Mouse (Mus musculus) small intestine, adult 2 months (tissue): ENCODE results near the gene Cdh5.

ENCODE experiments used
- CTCF ChIP-seq: fragments of 200-500 bp; IDR thresholded peaks from 2 replicates; pipeline ENCODE4 v1.5.1; 2012; ENCODE audit warnings: low read depth, mild to moderate bottlenecking, control low read depth, inconsistent platforms, low read length, moderate library complexity, mixed read lengths; ENCODE audit not compliant: insufficient replicate concordance, insufficient read length; ENCODE audit errors: extremely low read depth
- POLR2A ChIP-seq: fragments of 200-500 bp; IDR thresholded peaks from 2 replicates; pipeline ENCODE4 v1.6.1; 2012; ENCODE audit warnings: low read depth, mild to moderate bottlenecking, control low read depth, inconsistent platforms, low read length, moderate library complexity

DNA sequence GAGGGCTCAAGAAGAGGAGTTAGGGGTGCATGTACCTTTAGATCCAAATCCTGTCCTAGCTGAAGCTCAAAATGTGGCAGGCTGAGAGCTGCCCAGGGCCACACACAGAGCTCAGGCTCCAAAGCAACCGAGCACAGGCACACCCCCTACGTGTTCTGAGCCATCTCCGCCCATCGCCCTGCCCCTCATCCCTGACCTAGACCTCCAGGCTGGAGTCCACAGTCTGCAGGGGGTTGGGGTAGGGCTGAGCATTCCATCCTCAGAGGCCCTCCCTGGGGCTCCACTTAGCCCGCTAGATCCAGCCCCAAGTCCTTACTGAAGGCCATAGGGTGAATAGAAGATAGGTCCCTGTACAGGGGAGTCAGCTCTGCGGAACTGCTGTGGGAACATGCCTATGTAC is 4.3 kb downstream of the Cdh5 start:
- TF ChIP-seq CTCF = no peak
- TF ChIP-seq POLR2A = no peak
